Comparison of ENCODE assay signal across 16 mouse cellular contexts in genomic region chr19:22867456-22867855, GRCm38 (mm10).
DNase-seq lines count a peak whose midpoint lies in the region.
"Had no signal": no experiment of that assay in that cellular context is flagged by ENCODE, and none has a peak within 500 bp of the region (broad histone marks: within the 10 kb centered on the region; RNA-seq: fewer than 3 reads in every experiment).

No protein-coding gene starts in this region.

- peak; percentile 15 to 36 for DNase-seq in frontal cortex, adult 2 months (ENCODE audit: extremely low spot score in 1 of 2, low spot score in 1 of 2)
- no peak for DNase-seq in frontal cortex, postnatal 14 days (ENCODE audit: low spot score in 2 of 2)
- peak; percentile 44 for DNase-seq in right cerebral cortex, adult 18-20 months
- no peak for DNase-seq in right cerebral cortex, adult 2 months (ENCODE audit: low spot score in 2 of 2)
- peak; percentile 55 for DNase-seq in telencephalon, adult 2 months (ENCODE audit: low read depth, low spot score)
- no peak for DNase-seq in heart, adult 8-10 months (ENCODE audit: low spot score)
- DNase-seq: adrenal gland, adult 2 months; adrenal gland, postnatal 14 days; adrenal gland, postnatal 36 days; cerebellum, adult 11 months; cerebellum, adult 18-20 months; cerebellum, adult 8-10 months; cerebellum, adult 9-11 months; cerebellum, postnatal 14 days; cerebellum, postnatal 36 days; embryo, embryonic 11 days had no signal

Comparison
In these comparisons a context has a peak if more than half of its experiments do, and no peak if none do; other contexts are left out.
1. DNase-seq: peak in frontal cortex, adult 2 months (2 of 2), right cerebral cortex, adult 18-20 months (single experiment) and telencephalon, adult 2 months (single experiment); none in frontal cortex, postnatal 14 days (0 of 2), right cerebral cortex, adult 2 months (0 of 2) and heart, adult 8-10 months (single experiment).